Mouse (Mus musculus): ENCODE measurements at regions not wholly inside any gene's neighbourhood (a gene's known extent, or its start where the extent isn't known, plus 50 kb on each side); places are given as distances from the start of the nearest gene placed in this dataset.

GRCm38 (mm10) chr2:159714633-159715032, 619.3 kb downstream of the Gm826 start:
- no peak for DNase-seq

GRCm38 (mm10) chr2:159718738-159719137, 615.2 kb downstream of the Gm826 start:
- no peak for DNase-seq

- DNase-seq = no peak
Observed at GRCm38 (mm10) chr2:159725158-159726076, 608.5 kb downstream of the Gm826 start.

- no peak for DNase-seq
Observed at GRCm38 (mm10) chr2:159729301-159729700, 604.7 kb downstream of the Gm826 start.

- DNase-seq = no peak
Observed at GRCm38 (mm10) chr2:159730221-159730620, 603.7 kb downstream of the Gm826 start.

GRCm38 (mm10) chr2:159731305-159731704, 602.7 kb downstream of the Gm826 start:
- DNase-seq = no peak

- no peak for DNase-seq
Observed at GRCm38 (mm10) chr2:159732413-159732812, 601.5 kb downstream of the Gm826 start.

- DNase-seq = no peak
Observed at GRCm38 (mm10) chr2:159734576-159734975, 599.4 kb downstream of the Gm826 start.

GRCm38 (mm10) chr2:159755541-159756011, 578.4 kb downstream of the Gm826 start:
- peak; percentile 10 for DNase-seq

GRCm38 (mm10) chr2:159760806-159761205, 573.2 kb downstream of the Gm826 start:
- no peak for DNase-seq

- no peak for DNase-seq
Observed at GRCm38 (mm10) chr2:159763115-159763514, 570.8 kb downstream of the Gm826 start.
